Mouse (Mus musculus): ENCODE results near the gene Tulp1. TPM values are rescaled to one million over a fixed set of nuclear protein-coding genes. Genes with fewer than 3 reads are reported as not detected.
A peak's percentile ranks its signal among the peaks of the same experiment; 100 is the strongest.
"Not testable (repeated sequence)": the region's sequence is repeated elsewhere in the genome, so short reads cannot be mapped to it uniquely, and the experiment has no call there.

Gene Tulp1
- polyA plus RNA-seq, 1 experiment from 2014 or later, result 1.3 TPM

- no peak overlapping the region for H3K9ac ChIP-seq
- no peaks in the 10 kb centered on the region for H3K9me3 ChIP-seq (replicated peaks)
- H3K4me3 ChIP-seq (replicated peaks), result no peak overlapping the region
- no peak overlapping the region for H3K4me2 ChIP-seq
- 2% methylated on average over 13 of the region's 13 CpGs for WGBS (ENCODE audit: insufficient replicate concordance)
- peaks cover 9% of the 10 kb centered on the region for H3K4me1 ChIP-seq (replicated peaks)
- no peak overlapping the region for H3K27ac ChIP-seq
- H3K27me3 ChIP-seq, result peaks cover 31% of the 10 kb centered on the region
- peak; percentile 71 for DNase-seq
- ATAC-seq (ENCODE audit: low read depth), result peak; percentile 39; the same call in 1 of the 2 replicates
- H3K36me3 ChIP-seq, result no peaks in the 10 kb centered on the region
Observed at GRCm38 (mm10) chr17:28368449-28368848, 3.4 kb upstream of the Tulp1 start.

- 14% methylated on average over 6 of the region's 6 CpGs for WGBS (ENCODE audit: insufficient replicate concordance)
- Histone ChIP-seq H3K9ac (no peak overlapping the region), H3K27me3 (peaks cover 76% of the 10 kb centered on the region)
Observed at GRCm38 (mm10) chr17:28363507-28363906, 1.5 kb downstream of the Tulp1 start.

GRCm38 (mm10) chr17:28362653-28363292 is 2.2 kb downstream of the Tulp1 start:
- H3K4me1 ChIP-seq (replicated peaks), result peaks cover 23% of the 10 kb centered on the region
- no peak for ATAC-seq (ENCODE audit: low read depth)
- H3K4me2 ChIP-seq, result peak overlapping the region; percentile 46
- H3K9me3 ChIP-seq (replicated peaks), result no peaks in the 10 kb centered on the region
- H3K27ac ChIP-seq, result no peak overlapping the region
- no peak overlapping the region for H3K9ac ChIP-seq
- peaks cover 82% of the 10 kb centered on the region for H3K27me3 ChIP-seq
- H3K4me3 ChIP-seq (replicated peaks), result peak overlapping the region; percentile 21
- no peak for DNase-seq
- WGBS (ENCODE audit: insufficient replicate concordance), result 2% methylated on average over 25 of the region's 25 CpGs
- no peaks in the 10 kb centered on the region for H3K36me3 ChIP-seq

More at GRCm38 (mm10) chr17:28363507-28363906, 1.5 kb downstream of the Tulp1 start:
- ATAC-seq (ENCODE audit: low read depth) (no peak), DNase-seq (no peak)
- Histone ChIP-seq H3K4me3 (replicated peaks) (no peak overlapping the region), H3K27ac (no peak overlapping the region), H3K4me2 (no peak overlapping the region), H3K4me1 (replicated peaks) (peaks cover 23% of the 10 kb centered on the region), H3K36me3 (no peaks in the 10 kb centered on the region), H3K9me3 (replicated peaks) (no peaks in the 10 kb centered on the region)

- Histone ChIP-seq H3K4me2 (peak overlapping the region; percentile 46), H3K27ac (no peak overlapping the region), H3K36me3 (no peaks in the 10 kb centered on the region), H3K9ac (no peak overlapping the region), H3K9me3 (replicated peaks) (no peaks in the 10 kb centered on the region), H3K4me3 (replicated peaks) (peak overlapping the region; percentile 21), H3K4me1 (replicated peaks) (peaks cover 23% of the 10 kb centered on the region), H3K27me3 (peaks cover 88% of the 10 kb centered on the region)
- ATAC-seq (ENCODE audit: low read depth), result no peak
- no peak for DNase-seq
- 31% methylated on average over 11 of the region's 11 CpGs for WGBS (ENCODE audit: insufficient replicate concordance)
Observed at GRCm38 (mm10) chr17:28361921-28362652, 2.9 kb downstream of the Tulp1 start.

- WGBS (ENCODE audit: insufficient replicate concordance), result 59% methylated on average over 9 of the region's 9 CpGs
- Histone ChIP-seq H3K27ac (no peak overlapping the region), H3K36me3 (no peaks in the 10 kb centered on the region), H3K9ac (no peak overlapping the region), H3K4me1 (replicated peaks) (peaks cover 23% of the 10 kb centered on the region), H3K4me3 (replicated peaks) (no peak overlapping the region), H3K4me2 (no peak overlapping the region), H3K9me3 (replicated peaks) (no peaks in the 10 kb centered on the region), H3K27me3 (peaks cover 89% of the 10 kb centered on the region)
- DNase-seq, result no peak
- ATAC-seq (ENCODE audit: low read depth), result no peak
Observed at GRCm38 (mm10) chr17:28360531-28361277, 4.3 kb downstream of the Tulp1 start.

GRCm38 (mm10) chr17:28358576-28359261 is 6.3 kb downstream of the Tulp1 start:
- not testable (repeated sequence) for H3K4me3 ChIP-seq (replicated peaks); H3K36me3 ChIP-seq; DNase-seq; H3K9ac ChIP-seq; ATAC-seq (ENCODE audit: low read depth); H3K27ac ChIP-seq; H3K9me3 ChIP-seq (replicated peaks); H3K4me2 ChIP-seq
- WGBS (ENCODE audit: insufficient replicate concordance), result 18% methylated on average over 24 of the region's 24 CpGs
- Histone ChIP-seq H3K27me3 (peaks cover 75% of the 10 kb centered on the region), H3K4me1 (replicated peaks) (peaks cover 18% of the 10 kb centered on the region)

- ATAC-seq (ENCODE audit: low read depth) (no peak), DNase-seq (no peak)
- H3K36me3 ChIP-seq, result no peaks in the 10 kb centered on the region
- H3K9ac ChIP-seq, result no peak overlapping the region
- 80% methylated on average over 12 of the region's 12 CpGs for WGBS (ENCODE audit: insufficient replicate concordance)
- peaks cover 28% of the 10 kb centered on the region for H3K4me1 ChIP-seq (replicated peaks)
- no peak overlapping the region for H3K4me3 ChIP-seq (replicated peaks)
- peaks cover 67% of the 10 kb centered on the region for H3K27me3 ChIP-seq
- no peak overlapping the region for H3K4me2 ChIP-seq
- H3K27ac ChIP-seq, result no peak overlapping the region
- H3K9me3 ChIP-seq (replicated peaks), result no peaks in the 10 kb centered on the region
Observed at GRCm38 (mm10) chr17:28355871-28356270, 9.2 kb downstream of the Tulp1 start.

- Histone ChIP-seq H3K36me3 (no peaks in the 10 kb centered on the region), H3K4me1 (replicated peaks) (peaks cover 64% of the 10 kb centered on the region), H3K9ac (peak overlapping the region; percentile 68), H3K9me3 (replicated peaks) (no peaks in the 10 kb centered on the region), H3K4me2 (peak overlapping the region; percentile 85), H3K27ac (peak overlapping the region; percentile 74), H3K4me3 (replicated peaks) (peak overlapping the region; percentile 72), H3K27me3 (peaks cover 68% of the 10 kb centered on the region)
- 2% methylated on average over 11 of the region's 11 CpGs for WGBS (ENCODE audit: insufficient replicate concordance)
- peak; percentile 62 for DNase-seq
- ATAC-seq (ENCODE audit: low read depth), result peak; percentile 76
Observed at GRCm38 (mm10) chr17:28352018-28352417, 13.0 kb downstream of the Tulp1 start.

- no peak for DNase-seq
- 1% methylated on average over 29 of the region's 29 CpGs for whole genome bisulfite sequencing (ENCODE audit: insufficient replicate concordance)
- Histone ChIP-seq H3K9ac (peak overlapping the region; percentile 68), H3K9me3 (replicated peaks) (no peaks in the 10 kb centered on the region), H3K4me2 (peak overlapping the region; percentile 85), H3K4me1 (replicated peaks) (peaks cover 64% of the 10 kb centered on the region), H3K27ac (peak overlapping the region; percentile 74), H3K4me3 (replicated peaks) (peak overlapping the region; percentile 72), H3K27me3 (peaks cover 66% of the 10 kb centered on the region), H3K36me3 (no peaks in the 10 kb centered on the region)
- ATAC-seq (ENCODE audit: low read depth), result no peak
Observed at GRCm38 (mm10) chr17:28351353-28351890, 13.6 kb downstream of the Tulp1 start.

GRCm38 (mm10) chr17:28350466-28351352 is 14.3 kb downstream of the Tulp1 start, which contains the start of gene Tead3:
Tead3 (minus strand) TSS chr17:28350817.
- Histone ChIP-seq H3K27me3 (peaks cover 72% of the 10 kb centered on the region), H3K4me2 (peak within 1 kb of the TSS; percentile 85), H3K9me3 (replicated peaks) (no peaks in the 10 kb centered on the region), H3K27ac (peak within 1 kb of the TSS; percentile 79), H3K9ac (peak within 1 kb of the TSS; percentile 76), H3K36me3 (no peaks in the 10 kb centered on the region), H3K4me3 (replicated peaks) (peak within 1 kb of the TSS; percentile 72), H3K4me1 (replicated peaks) (peaks cover 72% of the 10 kb centered on the region)
- under 1% methylated on average over 66 of the region's 73 CpGs for WGBS (ENCODE audit: insufficient replicate concordance)
- ATAC-seq (ENCODE audit: low read depth), result peak; percentile 75
- peak; percentile 65 for DNase-seq

Data from liver, embryonic 13.5 days (tissue).